Mouse (Mus musculus) CD8-positive naive resting alpha-beta T cell, adult 2 months (primary cell): Measurements from ENCODE around the gene Epha1.

ENCODE experiments used
- DNase-seq, 2 experiments: peaks; one replicate each; pipeline ENCODE4 v3.0.0; 2022; ENCODE audit warnings: low read depth in 2 of 2, low spot score in 2 of 2

Gene Epha1

DNA sequence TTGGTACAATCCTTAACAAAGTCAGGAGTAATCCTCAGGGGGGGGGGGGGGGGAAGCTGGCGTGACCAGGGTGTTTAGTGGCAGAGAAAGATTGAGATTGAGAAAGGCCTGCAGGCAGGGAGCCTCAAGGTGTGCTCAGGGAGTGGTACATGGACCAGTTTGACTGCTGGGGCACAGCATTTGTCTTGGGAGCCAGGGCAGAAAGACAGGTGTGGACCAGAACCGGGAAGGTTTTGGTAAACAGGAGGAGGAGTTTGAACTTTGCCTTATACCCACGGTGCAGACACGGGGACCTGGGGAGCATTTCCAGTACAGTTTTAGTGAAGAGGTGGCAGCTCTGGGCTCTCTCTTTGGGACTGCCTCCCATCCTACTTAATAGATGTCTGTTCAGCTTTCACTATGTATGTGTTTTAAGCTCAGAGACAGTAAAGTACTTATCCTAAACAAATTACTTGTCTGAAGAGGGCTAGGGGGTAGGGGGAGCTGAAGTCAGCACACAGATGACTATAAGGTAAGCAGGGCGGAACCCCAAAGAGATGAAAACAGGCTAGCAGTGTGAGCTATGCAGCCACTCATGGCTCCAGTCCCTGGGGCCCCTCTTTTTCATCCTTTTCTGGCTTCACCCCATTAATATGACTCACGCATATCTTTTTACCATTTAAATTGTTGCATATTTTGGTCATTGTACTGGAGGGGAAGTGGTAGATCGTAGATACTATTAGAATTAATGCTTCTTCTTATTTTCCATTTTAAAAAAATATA, 782 bp upstream of the Epha1 start:
- no peak for DNase-seq

DNA sequence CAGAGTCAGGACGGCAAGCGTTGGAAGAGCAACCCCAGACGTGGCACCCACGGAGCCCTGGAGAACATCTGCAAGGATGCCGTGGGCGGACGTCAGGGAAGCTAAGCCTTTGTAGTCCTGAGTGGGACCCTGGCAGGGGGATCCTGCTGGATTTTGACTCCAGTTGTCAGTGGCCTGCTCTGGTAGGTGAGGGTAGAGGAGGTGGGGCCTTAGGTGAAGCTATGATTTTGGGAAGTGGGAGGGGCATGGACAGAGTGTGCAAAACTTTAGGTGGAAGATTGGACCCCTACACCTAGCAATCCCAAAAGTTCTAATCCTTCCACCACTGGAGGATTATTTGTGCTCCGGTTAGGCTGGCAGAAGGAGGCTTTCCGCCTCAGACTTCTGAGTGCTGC, 650 bp downstream of the Epha1 start:
- DNase-seq, result no peak

DNA sequence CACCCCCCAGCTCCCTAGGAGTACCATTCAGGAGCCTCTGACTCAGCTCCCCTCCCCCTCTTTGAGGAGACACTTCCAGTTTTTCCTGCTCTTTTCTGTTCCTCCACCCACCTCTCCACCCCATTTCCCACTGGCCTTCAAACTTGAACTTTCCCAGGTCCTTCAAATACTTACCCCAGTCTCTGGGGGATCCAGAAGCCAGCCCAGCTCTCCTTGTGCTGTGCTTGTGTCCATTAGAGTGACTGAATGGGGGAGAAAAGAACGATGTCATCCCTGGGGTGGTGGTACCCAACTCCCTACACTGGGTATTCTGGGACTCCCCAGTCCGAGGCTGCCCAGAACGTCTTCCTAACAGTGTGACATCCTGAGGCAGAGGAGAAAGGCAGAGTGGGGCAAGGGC, 1.1 kb downstream of the Epha1 start:
- DNase-seq, result no peak

DNA sequence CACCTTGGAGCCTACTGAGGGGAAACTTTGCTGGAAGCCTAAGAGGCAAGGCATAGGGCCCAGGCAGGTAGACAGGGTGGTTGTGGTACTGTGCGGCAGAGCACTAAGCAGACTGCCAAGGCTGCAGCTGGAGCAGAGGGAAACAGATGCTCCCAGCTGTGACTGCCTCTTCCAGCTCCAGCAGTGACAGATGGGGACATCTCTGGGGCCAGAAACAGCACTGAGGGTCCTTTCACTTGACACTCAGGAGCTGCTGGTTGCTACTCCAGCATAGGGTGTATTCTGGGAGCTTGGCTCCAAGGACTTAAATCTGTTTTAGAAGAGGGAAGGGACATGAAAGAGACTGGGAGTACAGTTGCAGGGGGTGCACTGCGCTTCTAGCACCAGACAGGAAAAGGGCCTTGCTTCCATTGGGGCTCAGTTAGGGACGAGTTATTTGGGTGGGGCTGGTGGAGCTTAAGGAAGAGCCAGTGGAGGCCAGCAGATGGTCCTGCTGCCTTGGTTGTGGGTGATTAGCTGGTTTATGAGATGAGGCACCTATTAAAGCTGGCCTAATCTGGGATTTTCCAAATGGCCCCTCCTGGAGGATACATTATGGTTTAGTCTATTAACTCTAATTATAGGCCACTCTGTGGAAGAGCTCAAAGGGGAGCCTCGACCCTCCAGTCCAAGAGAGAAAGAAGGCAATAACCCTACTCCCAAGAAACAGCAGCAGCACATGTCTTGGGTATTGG, 2.3 kb downstream of the Epha1 start:
- DNase-seq, result no peak

DNA sequence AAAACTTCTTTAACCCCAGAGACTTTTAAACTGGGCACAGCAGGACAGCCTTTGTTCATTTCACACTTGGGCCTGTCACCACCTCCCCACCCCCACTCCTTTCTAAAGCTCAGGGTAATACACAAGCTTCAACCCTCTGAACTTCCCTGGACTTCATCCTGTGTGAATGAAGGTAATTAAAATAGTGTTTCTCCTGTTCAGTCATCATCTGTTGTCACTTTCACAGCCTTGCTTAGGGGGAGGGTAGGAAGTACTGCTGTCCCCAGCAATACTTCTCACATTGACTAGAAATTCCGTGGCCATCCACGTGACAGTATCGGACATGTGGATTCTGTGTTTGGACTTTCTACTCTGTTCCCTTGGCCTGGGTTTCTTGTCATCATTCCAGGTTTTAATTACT, 3.2 kb downstream of the Epha1 start:
- no peak for DNase-seq

DNA sequence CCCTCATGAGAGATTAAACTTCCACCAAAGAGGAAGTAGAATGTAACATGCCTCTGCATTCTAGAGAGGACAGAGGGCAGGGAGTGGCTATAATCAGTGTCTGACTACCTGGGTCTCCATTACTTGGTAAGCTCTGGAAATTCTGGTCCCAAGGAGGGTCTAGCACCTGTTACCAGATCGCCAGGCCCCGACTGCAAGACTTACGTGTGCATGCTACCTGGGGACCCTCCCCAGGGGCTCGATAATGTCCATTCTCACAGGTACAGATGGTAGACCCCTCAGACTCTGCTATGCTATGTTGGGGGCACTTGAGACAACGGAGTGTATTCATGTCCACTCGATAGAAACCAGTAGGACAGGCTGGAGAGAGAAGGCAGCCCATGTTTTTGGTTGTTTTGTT, 7.9 kb downstream of the Epha1 start:
- DNase-seq, result no peak

DNA sequence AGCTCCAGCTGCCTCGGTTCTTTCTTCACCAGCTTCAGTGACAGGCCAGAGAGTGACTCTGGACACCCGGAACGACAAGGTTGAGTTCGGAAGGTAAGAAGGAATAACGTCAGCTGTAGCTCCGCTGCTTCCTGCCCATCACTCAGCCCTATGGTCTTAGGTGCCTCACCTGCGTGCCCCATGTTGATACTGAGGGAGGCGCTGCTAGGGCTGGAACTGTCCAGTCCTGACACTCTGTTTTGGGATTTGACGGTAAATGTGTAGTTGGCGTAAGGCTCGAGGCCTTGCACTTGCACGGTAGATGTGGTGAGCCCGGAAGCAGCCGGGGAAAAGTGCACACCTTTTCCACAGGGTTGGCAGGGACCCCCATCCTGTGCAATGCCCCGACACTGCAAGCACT, 8.5 kb downstream of the Epha1 start:
- DNase-seq, result no peak

DNA sequence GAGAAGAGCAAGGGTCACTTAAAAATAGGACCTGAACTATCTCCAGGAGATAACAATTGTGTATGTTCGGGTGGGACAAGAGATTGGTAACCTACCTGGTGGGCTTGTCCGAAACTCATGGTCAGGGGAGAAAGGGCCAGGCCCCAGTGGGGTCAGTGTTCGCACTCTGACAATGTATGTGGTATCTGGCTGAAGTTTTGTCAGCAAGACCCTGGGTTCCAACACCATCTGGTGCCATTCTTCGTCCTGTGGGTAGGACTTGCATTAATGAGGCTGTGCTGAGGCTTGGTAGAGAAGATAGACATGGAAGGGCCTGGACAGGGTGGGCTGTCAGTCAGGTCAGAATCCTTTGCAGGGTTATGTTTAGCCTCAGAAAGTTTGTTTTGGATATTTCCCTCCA, 9.0 kb downstream of the Epha1 start:
- DNase-seq, result no peak

DNA sequence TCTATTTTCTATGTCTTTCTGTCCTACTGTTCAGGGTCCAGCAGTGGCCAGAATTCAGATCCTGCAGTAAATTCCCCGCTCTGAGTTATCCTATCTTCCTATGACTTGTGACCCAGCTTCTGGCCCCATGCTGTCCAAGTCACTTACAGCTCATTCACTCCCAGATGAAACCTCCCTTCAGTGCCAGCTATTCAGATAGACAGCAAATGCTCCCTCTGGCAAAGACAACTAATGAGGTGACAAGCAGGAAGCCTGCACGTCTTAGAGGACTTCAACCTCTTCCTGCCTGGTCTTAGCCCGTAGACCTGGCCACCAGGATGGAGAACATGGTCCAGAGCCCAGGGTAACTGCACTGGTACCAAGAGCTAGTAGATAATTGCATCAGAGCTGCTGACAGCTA, 10.1 kb downstream of the Epha1 start:
- no peak for DNase-seq

DNA sequence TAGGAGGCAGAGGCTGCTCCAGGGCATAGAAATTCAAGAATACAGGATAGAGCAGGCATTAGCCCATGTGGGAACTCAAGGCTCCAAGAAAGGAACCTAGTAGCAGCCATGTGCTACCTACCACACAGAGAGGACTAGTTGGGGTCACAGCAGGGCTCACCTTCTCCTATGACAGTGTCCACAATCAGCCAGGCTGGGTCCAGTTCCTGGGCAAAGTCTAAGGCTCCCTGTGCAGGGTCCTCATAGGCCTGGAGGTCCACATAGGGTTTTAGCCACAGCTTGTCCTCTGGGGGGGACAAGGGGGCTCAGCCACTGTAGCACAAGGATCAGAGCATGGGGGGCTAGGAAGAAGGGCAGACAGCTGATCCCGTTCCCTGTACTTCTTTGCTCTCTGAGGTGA, 10.6 kb downstream of the Epha1 start:
- no peak for DNase-seq

DNA sequence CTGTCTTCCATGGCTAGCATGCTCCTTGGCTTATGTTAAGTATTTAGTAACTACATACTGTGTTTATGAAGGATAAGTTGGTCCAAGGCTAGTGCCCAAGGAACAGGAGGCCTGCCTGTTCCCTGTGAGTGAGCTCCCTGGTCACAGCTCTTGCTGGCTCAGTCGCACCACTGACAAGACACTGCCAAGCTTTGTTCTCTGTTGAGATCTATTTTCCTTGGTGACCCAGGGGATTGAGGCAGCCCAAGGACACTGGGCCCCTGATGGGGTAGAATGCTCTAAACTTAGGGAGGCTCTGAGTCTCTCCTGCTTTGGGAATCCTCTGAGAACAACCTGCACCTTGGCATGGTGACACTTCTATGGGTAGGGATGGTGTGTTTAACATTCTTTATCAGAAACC, 11.0 kb downstream of the Epha1 start:
- DNase-seq, result no peak

DNA sequence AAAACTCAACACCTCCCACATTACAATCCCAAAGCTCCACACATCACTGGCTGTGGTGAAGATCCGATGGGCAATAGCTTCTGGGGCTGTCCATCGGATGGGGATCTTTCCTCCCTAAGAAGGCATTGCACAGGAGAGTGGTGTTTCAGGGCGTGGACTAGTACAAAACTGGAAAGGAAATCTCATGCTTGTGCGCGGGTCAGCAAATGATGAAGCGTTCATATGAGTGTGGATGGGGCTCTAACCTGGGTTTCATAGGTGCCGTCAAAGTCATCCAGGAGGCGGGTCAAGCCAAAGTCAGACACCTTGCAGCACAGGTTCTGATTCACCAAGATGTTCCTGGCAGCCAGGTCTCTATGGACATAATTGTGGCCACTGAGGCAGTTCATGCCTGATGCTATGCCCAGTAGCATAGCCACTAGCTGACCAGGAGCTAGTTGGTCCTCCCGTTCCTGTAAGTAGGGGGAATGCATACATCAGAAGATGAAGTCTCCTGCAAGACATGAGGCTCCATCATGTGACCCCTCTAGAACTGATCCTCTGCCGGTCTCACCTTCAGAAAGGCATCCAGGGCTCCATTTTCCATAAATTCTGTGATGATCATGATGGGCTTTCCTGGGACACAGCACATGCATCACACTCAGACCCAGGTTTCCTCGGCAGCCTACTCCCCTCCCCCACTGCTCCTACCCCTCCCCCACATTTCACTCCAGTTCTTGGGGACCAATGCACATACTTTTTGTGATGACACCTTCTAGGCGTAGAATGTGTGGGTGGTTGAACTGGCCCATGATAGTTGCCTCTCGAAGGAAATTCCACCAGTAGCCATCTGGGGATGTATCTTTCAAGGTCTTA, 11.8 kb downstream of the Epha1 start:
- DNase-seq, result no peak

DNA sequence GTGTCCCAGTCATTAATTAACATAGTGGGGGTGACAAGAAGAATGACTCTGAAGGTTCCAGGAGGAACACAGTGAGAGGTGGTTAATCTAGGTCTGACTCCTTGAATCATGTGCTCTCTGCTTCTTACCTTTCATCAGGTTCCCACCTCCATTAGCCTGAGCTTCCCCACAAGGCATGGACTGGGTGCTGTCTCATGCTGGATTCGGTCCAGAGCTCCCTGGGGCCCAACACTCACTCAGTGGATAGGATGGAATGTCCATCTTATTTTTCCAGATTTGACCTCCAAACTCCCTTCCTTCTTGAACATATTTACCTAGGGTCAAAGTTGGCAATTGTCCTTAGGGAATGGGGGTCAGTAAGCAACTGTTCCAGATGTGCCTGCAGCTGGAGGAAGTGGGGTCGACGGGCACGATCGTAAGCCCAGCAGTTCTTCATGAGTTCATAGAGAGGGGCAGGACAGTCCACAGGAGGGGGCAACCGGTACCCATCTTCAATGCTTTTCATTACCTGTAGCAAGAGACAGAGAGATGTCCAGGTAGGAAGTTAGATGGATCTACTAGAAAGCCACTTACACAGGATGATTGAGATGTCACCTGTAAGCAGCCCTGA, 12.7 kb downstream of the Epha1 start:
- DNase-seq, result no peak

DNA sequence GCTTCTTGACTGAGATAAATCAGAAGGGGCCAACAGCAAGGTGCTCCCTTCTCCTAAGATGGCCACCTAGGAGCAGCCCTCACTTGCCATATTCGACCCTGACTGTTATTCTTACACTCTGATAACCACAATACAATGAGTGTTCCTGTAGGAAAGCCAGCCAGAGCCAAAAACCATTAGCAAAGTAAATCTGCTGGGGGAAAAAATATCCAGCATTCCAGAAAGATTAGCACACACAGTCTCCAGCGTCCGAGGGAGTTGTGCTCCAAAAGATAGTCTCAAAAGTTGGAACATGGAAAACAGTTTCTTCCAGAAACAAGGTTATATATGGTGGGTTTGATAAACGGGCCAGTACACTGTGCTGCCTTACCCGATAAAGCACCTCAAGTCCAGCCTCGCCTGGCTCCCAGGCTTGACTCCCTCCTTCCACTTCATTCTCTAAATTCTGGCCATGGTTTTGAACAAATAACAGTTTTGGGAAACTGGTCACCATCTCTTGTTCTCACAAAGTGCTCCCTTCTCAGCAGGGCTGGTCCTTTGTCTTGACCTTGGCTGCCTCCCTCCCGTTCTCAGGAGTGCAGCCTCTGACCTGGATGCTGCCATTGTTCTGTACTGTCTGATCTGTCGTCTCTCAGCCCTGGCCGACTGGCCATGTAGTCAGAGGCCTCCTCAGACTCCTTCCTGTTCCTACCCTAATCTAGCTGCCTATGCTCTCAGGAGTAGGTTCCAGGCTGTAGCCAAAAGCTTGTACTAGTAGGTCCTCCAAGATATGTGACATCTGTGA, 13.5 kb downstream of the Epha1 start:
- no peak for DNase-seq

DNA sequence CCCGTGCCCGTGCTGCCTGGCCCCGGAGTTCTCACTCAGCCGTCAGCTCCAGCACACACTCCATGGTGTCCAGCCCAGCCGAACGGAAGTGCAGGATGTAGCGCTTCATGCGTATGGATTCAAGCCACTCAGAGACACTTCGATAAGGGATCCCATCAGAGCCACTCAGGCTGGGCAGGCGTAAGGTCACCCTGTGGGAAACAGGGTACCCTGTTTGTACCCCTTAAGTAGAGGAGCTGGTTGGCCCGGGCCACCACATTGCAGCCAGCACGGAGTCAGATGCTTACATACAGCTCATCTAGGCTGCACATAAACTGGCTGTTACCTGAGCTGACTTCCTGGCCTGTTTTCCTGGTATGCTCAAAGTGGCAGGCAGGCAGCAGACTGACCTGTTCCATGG, 14.2 kb downstream of the Epha1 start:
- DNase-seq, result no peak

DNA sequence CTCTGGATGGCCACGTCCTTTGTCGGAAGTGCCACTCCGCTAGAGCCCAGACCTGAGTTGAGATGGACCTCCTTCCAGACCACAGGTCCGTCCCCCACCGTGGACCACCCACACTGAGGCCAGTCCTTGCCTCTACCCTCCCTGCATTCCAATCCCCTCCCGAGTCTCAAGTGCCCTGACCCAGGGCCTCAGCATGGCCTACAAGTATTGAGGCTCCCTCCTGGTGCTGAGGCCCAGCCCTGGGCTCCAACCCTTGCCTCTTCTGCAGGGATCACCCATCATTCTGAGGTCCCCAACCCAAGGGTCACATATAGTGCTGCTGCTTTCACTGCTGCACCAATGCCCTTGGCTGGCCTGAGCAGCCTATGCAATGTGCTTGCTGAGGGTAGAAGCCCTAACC, 15.2 kb downstream of the Epha1 start:
- no peak for DNase-seq

DNA sequence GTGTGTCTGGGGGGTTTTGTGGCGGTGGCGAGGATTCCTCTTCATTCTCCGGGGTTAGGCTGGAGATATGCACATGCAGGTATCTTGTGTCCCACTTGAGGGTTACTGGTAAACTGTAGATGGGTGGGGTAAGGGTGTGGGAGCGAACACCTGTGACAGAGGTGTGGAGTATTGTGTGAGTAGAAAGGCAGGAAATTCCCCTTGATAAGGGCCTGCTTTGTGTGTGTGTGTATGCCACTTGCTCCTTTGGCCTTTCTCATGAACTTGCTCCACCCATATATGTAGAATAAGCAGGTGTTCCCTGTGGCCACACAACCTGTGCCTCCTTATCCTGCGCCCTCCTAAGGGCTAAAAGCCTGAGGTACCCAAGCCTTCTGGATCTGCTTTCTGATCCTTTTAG, 16.2 kb downstream of the Epha1 start:
- DNase-seq, result no peak

DNA sequence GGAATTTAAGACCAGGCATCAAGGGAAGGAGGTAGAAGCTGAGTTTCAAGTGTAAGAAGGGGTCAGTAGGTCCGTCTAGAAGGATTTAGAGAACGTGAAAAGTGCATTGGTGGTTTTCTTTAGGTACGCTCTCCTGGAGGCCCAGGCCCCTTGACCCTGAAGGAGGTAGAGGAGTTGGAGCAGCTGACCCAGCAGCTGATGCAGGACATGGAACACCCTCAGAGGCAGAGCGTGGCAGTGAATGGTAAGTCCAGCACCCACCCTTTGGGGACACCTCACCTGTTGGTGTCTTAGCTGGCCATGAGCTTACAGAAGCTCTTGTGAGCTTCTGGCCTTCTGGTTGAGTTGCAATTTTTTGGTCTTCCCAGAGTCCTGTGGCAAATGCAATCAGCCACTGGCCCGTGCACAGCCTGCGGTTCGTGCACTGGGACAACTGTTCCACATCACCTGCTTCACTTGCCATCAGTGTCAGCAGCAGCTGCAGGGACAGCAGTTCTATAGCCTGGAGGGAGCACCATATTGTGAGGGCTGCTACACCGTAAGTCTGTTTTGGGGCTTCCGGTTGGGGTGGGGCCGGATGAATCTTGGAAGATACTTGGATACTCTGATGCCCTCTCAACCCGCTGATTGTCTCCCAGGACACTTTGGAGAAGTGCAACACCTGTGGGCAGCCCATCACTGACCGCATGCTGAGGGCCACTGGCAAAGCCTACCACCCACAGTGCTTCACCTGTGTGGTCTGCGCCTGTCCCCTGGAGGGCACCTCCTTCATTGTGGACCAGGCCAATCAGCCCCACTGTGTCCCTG, 17.1 kb downstream of the Epha1 start:
- DNase-seq, result no peak

DNA sequence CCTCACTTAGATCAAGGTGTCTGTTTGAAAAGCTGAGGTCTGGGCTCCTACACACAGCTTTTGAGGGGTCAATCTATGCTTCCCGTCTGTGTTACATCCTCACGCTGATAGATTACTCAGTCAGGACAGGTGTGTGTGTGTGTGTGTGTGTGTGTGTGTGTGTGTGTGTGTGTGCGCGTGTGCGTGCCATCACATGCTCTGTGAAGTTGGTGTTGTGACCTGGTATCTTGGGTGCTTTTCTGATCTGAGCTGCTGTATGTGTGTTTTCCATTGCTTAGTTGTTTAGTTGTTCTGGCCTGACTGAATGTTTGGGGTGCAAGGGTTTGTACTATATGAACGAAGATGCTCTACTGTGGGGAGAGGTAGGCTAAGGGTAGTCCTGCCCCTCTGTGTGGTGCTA, 17.7 kb downstream of the Epha1 start:
- DNase-seq, result no peak
